Mouse (Mus musculus): ENCODE results near the gene Snw1.
"Not testable (repeated sequence)": the region's sequence is repeated elsewhere in the genome, so short reads cannot be mapped to it uniquely, and the experiment has no call there.

The Snw1 gene

GRCm38 (mm10) chr12:87471964-87472786 lies at the start of gene Snw1:
Gene Snw1 (minus strand): TSS chr12:87472274.
- POLR2A ChIA-PET, result interaction anchor here in 3 of 4 experiments (0.6 to 3.3 kb wide), 13 partner anchors 9 to 153 kb away, joined by 3 to 58 read pairs (median 5); partner anchors contain the start of genes Alkbh1 (in 2 of the 3) and Slirp (in 1 of the 3)

DNA sequence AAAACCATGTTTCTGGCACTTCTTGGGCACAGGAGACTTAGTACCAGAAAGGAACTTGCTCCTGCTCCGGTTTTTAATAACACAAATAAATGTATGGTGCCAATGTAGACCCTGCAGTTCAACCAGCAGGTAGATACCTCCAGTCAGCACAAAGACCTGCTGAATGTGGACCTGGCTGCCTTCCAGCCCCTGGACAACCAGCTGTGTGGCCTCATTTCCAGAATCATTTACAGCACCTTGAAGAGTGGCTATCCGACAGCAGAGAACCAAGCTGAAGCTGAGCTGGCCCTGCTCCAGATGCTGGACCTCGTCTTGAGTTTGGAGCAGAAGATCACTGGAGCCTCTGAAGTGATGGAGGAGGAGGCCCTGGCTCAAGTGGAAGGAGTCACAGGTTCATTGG lies 47.5 kb upstream of the Snw1 start:
- CTCF ChIA-PET, POLR2A ChIA-PET: not testable (repeated sequence)

More at GRCm38 (mm10) chr12:87471964-87472786, at the start of gene Snw1:
- CTCF ChIA-PET, result no interaction called here

DNA sequence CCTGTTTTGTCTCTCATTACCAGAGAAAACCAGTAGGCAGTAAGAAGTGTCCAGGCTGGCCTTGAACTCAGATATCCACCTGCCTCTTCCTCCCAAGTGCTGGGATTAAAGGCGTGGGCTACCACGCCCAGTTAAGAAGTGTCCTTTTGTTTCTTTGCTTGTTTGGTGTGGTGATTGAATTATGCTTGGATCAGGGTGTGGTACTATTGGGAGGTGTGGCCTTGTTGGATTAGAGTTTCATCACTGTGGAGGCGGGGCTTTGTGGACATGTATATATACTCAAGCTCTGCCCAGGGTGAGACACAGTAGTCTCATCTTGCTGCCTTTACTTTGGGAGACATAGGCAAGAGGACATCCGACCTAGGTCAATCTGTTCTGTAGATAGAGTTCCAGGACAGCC lies 41.9 kb upstream of the Snw1 start, which contains the start of gene Gm8300:
Gene Gm8300, plus strand, starts transcription at position 301 of the 400 bp plus-strand sequence.
- CTCF ChIA-PET, POLR2A ChIA-PET: not testable (repeated sequence)

DNA sequence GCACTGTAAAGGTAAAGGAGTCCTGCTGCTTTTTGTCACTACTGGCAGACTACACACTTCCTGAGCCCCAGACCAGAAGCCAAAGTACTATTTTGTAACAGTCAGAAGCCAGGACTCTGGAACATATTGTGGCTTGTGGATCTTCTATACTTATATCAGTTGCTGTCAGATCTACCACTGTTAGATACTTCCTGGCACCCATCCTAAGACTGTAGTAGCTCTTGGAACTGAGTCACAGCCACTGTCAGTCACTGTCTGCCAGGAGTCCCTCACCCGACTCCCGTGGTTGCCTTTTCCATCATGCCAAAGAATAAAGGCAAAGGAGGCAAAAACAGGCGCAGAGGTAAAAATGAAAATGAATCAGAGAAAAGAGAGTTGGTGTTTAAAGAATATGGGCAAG lies 22.3 kb upstream of the Snw1 start, which contains the start of gene Gm5788:
Gene Gm5788, plus strand, starts transcription at position 301 of the 400 bp plus-strand sequence.
- CTCF ChIA-PET, result not testable (repeated sequence)
- POLR2A ChIA-PET, result interaction anchor here in 1 of 4 experiments (0.7 kb wide), 1 partner anchor 18 kb away, joined by 4 read pairs; no protein-coding TSS in a partner anchor

DNA sequence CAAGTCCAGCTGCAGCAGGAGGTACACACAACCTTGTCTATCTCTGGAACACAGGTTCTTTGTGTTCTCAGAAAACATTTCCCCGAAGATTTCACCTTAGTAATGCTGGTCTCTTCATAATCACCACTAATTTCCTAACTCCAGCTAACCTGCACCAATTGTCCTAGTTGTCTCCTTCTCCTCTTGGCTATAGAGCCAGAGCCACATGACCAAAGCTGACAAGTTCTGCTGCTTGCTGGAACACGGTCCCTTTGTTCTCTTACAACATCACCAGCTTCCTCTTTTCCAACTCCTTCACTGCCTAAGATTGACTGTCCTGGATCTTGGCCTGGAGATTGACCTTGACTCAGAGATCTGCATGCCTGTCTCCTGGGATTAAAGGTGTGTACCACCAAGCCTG lies 16.6 kb upstream of the Snw1 start:
- ChIA-PET POLR2A (interaction anchor here in 1 of 4 experiments (0.6 kb wide), 1 partner anchor 154 kb away, joined by 5 read pairs; no protein-coding TSS in a partner anchor), CTCF (interaction anchor here in 1 of 4 experiments (0.7 kb wide), 1 partner anchor 1649 kb away, joined by 3 read pairs; no protein-coding TSS in a partner anchor)

GRCm38 (mm10) chr12:87482482-87482881 lies 10.4 kb upstream of the Snw1 start:
- POLR2A ChIA-PET, CTCF ChIA-PET: not testable (repeated sequence)

DNA sequence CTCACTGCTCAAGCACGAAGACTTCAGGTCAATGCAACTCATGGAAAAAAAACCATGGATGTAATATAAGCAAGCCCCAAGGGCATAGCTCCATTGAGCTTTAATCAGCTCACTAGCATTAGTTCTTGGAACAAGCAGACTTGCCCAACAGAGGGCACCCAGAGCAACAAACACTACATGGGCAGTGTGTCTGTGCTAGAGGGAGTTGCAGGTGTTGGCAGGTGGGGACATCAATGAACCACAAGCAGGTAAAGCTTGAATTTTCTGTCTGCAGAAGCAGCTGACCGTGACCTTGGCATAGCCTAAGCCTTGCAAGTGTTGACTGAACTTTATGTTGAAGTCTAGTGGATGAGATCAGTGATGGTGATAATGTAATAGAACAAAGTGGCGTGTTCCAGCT lies 2.7 kb upstream of the Snw1 start:
- ChIA-PET CTCF (no interaction called here), POLR2A (interaction anchor here in 1 of 4 experiments (0.6 kb wide), 2 partner anchors 197 to 327 kb away, joined by 3 to 4 read pairs; partner anchors contain the start of gene Pomt2)

DNA sequence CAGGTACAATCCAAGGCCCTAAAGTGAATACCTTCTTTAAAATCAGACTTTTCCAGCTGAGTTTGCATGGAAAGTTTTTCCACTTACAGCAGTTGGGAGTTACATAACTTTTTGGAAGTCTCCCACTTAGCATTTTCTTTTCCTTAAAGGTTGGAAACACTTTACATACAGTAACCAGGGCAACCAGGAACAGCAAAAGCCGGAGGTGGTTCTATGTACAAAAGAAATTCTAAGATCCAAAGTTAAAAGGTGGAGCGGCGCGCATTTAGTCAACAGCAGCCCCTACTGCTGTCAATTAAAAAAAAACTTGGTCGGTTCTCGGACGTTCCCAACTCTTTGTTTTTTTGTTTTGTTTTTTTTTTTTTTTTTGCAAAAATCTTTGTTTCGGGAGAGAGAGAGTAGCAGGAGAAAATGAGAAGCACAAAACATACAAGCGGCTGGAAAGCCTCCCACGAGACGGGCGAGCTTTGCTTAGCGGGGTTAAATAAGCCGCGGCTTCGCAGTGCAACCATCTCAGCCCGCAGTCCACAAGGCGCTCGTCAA lies 582 bp downstream of the Snw1 start:
- POLR2A ChIA-PET, result interaction anchor here in 3 of 4 experiments (0.6 to 3.3 kb wide), 16 partner anchors 8 to 191 kb away, joined by 3 to 58 read pairs (median 4); partner anchors contain the start of genes Alkbh1 (in 2 of the 3) and Slirp (in 1 of the 3)

DNA sequence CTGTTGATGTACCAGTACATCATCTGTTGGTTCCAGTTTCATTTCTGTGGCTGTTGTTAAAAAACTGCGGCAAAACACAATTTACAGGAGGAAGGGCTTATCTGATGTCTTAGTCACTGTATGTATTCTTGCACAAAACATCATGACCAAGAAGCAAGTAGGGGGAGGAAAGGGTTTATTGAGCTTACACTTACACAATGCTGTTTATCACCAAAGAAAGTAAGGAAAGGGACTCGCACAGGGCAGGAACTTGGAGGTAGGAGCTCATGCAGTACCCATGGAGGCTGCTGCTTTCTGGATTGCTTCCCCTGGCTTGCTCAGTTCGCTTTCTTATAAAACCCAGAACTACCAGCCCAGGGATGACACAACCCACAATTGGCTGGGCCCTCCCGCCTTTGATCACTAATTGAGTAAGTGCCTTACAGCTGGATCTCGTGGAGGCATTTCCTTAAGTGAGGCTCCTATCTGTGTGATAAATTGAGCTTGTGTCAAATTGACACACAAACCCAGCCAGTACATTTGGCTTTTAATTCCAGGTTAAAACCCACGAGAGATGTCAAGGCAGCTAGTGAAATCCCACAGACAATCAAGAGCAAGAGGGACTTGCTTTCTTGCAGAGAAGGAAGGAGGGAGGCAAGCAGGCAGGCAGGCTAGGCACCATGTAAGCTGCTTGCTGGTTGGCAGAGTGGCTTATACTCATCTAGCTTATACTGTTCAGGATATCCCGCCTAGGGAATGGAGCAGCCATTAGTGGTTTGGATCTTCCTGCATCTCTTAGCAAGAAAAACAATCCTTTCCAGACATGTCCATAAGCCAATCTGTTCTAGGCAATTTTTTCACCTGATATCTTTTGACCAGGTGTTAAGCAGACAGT lies 1.6 kb downstream of the Snw1 start:
- CTCF ChIA-PET, result no interaction called here
- POLR2A ChIA-PET, result interaction anchor here in 3 of 4 experiments (0.6 to 3.3 kb wide), 23 partner anchors 9 to 192 kb away, joined by 3 to 58 read pairs (median 5); partner anchors contain the start of genes Alkbh1 (in 1 of the 3) and Slirp (in 1 of the 3)

More for the DNA sequence above, 582 bp downstream of the Snw1 start:
- CTCF ChIA-PET, result no interaction called here

- ChIA-PET CTCF (interaction anchor here in 1 of 4 experiments (0.6 kb wide), 1 partner anchor 77 kb away, joined by 3 read pairs; the partner anchor contains the start of gene Sptlc2), POLR2A (interaction anchor here in 3 of 4 experiments (0.7 to 4.5 kb wide), 12 partner anchors 11 to 180 kb away, joined by 3 to 30 read pairs (median 4); partner anchors contain the start of genes Alkbh1 (in 1 of the 3) and Slirp (in 1 of the 3))
Observed at GRCm38 (mm10) chr12:87464678-87465297, 7.3 kb downstream of the Snw1 start.

GRCm38 (mm10) chr12:87449456-87449855 lies 22.6 kb downstream of the Snw1 start:
- ChIA-PET CTCF (no interaction called here), POLR2A (interaction anchor here in 2 of 4 experiments (0.6 to 1.5 kb wide), 10 partner anchors 8 to 61 kb away, joined by 3 to 6 read pairs (median 4); no protein-coding TSS in a partner anchor)

GRCm38 (mm10) chr12:87444211-87444610 lies 27.9 kb downstream of the Snw1 start:
- CTCF ChIA-PET, result no interaction called here
- POLR2A ChIA-PET, result interaction anchor here in 3 of 4 experiments (0.6 to 12.9 kb wide), 21 partner anchors 9 to 297 kb away, joined by 3 to 306 read pairs (median 12); partner anchors contain the start of genes Snw1 (in 1 of the 3) and Sptlc2 (in 1 of the 3)

DNA sequence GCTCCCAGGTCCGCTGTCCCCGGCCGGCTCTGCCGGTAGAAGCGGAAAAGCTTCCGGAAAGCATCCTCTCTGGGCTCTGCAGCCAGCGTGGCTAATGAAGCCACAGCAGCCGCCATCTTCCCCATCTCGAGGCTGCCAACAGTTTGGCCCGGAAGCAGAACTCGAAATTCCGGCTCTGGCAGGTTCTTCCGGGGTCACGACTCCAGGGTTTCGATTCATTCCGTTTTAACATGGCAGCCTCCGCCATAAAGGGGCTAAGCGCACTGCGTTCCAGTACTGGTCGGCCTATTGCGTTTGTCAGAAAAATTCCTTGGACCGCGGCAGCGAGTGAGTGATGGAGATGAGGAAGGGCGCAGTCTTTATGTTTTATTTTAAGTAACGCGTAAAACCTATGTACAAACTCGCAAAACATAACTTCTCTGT lies 28.4 kb downstream of the Snw1 start, which contains the start of the genes Slirp and Alkbh1:
Gene Slirp, plus strand, starts transcription at position 197 of the 423 bp plus-strand sequence.
Gene Alkbh1, minus strand, starts transcription at position 318 of the 423 bp plus-strand sequence.
- ChIA-PET POLR2A (interaction anchor here (0.6 to 12.9 kb wide), 29 partner anchors 8 to 296 kb away, joined by 3 to 306 read pairs (median 8); partner anchors contain the start of genes Snw1 (in 2 of the 4), Sptlc2 (in 2 of the 4) and Pomt2 (in 1 of the 4)), CTCF (no interaction called here)

DNA sequence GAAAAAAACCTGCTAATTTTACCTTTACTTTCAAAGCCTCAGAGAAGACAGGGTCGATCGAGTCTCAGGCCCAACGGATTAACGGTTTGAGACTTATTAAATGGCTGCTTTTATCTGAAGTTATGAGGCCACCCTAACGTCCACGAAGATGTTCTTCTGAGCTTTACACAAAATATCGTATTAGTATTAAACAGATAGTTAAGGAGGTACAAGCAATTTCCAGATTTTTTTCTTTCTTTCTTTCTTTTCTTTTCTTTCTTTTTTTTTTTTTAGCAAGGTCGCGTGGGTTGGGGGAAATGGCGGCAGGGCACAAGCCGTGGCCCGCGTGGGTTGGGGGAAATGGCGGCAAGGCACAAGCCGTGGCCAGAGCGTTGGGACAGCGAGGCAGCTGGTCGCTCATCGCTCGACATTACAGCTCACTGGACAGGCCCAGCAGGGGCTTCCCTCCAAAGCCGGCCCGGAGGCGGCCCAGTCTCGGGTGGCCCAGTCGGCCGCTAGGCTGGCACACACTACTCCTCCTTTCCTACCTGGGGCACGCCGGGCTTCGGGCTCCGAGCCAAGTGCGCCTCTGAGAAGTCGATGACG lies 28.9 kb downstream of the Snw1 start:
- CTCF ChIA-PET, result interaction anchor here in 1 of 4 experiments (0.7 kb wide), 1 partner anchor 147 kb away, joined by 4 read pairs; no protein-coding TSS in a partner anchor
- POLR2A ChIA-PET, result interaction anchor here (0.6 to 12.9 kb wide), 48 partner anchors 8 to 950 kb away, joined by 3 to 306 read pairs (median 5); partner anchors contain the start of genes Pomt2 (in 2 of the 4), Snw1 (in 2 of the 4) and Sptlc2 (in 2 of the 4)

DNA sequence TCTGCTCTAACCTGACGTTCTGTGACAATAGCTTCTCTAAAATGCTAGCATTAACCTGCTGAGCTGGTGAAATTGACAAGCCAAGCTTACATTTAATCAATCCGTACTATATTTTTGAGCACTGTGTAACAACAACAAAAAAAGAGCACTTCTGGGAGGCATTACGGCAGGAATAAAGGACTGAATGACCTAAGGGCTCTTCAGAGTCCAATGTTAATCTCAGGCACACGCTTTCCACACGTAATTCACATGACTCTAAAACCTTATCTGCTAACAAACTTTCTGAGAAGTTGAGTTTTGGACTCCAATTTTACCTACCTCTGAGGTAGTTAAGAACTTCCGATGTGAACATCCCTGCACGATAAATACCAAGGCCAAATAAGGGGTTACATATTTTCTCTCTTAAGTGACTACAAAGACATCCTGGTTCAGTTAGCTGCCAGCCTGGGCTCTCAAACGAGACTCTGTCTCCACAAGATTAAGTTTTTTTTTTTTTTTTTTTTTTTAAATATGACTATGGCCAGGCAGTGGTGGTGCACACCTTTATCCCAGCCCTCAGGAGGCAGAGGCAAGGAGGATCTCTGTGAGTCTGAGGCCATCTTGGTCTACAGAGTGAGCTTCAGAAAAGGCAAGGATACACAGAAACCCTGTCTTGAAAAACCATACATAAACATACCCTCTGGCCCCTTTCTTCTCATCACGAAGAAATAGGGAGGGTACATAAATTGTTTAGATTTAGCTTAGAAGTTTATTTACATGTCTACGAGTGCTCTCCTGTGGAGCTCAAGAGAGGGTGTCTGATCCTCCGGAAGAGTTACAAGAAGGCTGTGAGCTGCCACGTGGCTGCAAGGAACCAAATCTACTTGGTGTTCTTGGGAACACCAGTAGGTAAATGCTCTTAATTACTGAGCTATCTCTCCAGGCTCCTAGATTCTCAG lies 29.6 kb downstream of the Snw1 start:
- ChIA-PET POLR2A (interaction anchor here (0.5 to 12.9 kb wide), 63 partner anchors 7 to 949 kb away, joined by 3 to 306 read pairs (median 5); partner anchors contain the start of genes Pomt2 (in 2 of the 4), Snw1 (in 2 of the 4), Sptlc2 (in 2 of the 4) and Ahsa1 (in 1 of the 4)), CTCF (interaction anchor here in 1 of 4 experiments (0.7 kb wide), 1 partner anchor 146 kb away, joined by 4 read pairs; no protein-coding TSS in a partner anchor)

- ChIA-PET POLR2A (interaction anchor here (0.5 to 9.1 kb wide), 21 partner anchors 8 to 615 kb away, joined by 3 to 306 read pairs (median 4); partner anchors contain the start of genes Alkbh1 (in 2 of the 4) and Slirp (in 2 of the 4)), CTCF (no interaction called here)
Observed at GRCm38 (mm10) chr12:87428885-87429284, 43.2 kb downstream of the Snw1 start.
